Mouse (Mus musculus): ENCODE measurements around the gene Dok3.

GRCm38 (mm10) chr13:55495702-55496101 is 33.4 kb downstream of the Dok3 start:
- TF ChIP-seq CTCF (IDR thresholded peaks at IDR 0.05; ENCODE audit: insufficient read depth, low read depth, low read length) (no peak), POLR2A (IDR thresholded peaks at IDR 0.05; ENCODE audit: insufficient read depth, low read depth, low read length) (no peak)
